Comparison of ENCODE assay signal across 8 mouse cellular contexts in genomic region chr11:75487496-75487895, GRCm38 (mm10). TPM values are rescaled to one million over a fixed set of nuclear protein-coding genes. Genes with fewer than 3 reads are reported as not detected.
DNase-seq lines count a peak whose midpoint lies in the region; ATAC-seq and TF ChIP-seq lines count a peak whose summit lies in the region.

No protein-coding gene starts in this region.

- 34% methylated on average over 6 of the region's 6 CpGs for WGBS in heart, embryonic 11.5 days (ENCODE audit: insufficient replicate concordance)
- WGBS in forebrain, embryonic 12.5 days = 48% methylated on average over 6 of the region's 6 CpGs
- WGBS in liver, embryonic 14.5 days (ENCODE audit: insufficient replicate concordance) = 13% methylated on average over 6 of the region's 6 CpGs

- no peak for DNase-seq in heart, adult 11 months
- peak; percentile 51 for DNase-seq in 416B (ENCODE audit: low read depth)
- no peak for DNase-seq in liver, embryonic 14.5 days (ENCODE audit: low read depth in 3 of 3, low spot score in 3 of 3)
- DNase-seq in cerebellum, postnatal 14 days = no peak
- DNase-seq in adrenal gland, adult (ENCODE audit: inconsistent age in 2 of 2, low spot score in 1 of 2) = no peak
- no peak for DNase-seq in layer of hippocampus, adult 8-10 months (ENCODE audit: low spot score in 2 of 2)

- ATAC-seq in heart, embryonic 11.5 days (replicated peaks; ENCODE audit: insufficient number of reproducible peaks, low FRiP score, low TSS enrichment) = no peak
- ATAC-seq in forebrain, embryonic 12.5 days (ENCODE audit: low FRiP score) = no peak
- ATAC-seq in liver, embryonic 14.5 days (ENCODE audit: insufficient read depth) = no peak

- no peak for TF ChIP-seq EP300 in liver, embryonic 14.5 days (IDR thresholded peaks at IDR 0.05; ENCODE audit: low read depth)

- no peaks in the 10 kb centered on the region for H3K27me3 ChIP-seq in heart, embryonic 11.5 days (ENCODE audit: control insufficient read depth, insufficient read depth, low read length)
- H3K27me3 ChIP-seq in forebrain, embryonic 12.5 days = no peaks in the 10 kb centered on the region; the same call in 1 of the 2 replicates
- no peaks in the 10 kb centered on the region for H3K27me3 ChIP-seq in liver, embryonic 14.5 days (ENCODE audit: control insufficient read depth, insufficient read depth, low read length)

- peak overlapping the region; percentile 91 for H3K9ac ChIP-seq in heart, embryonic 11.5 days (ENCODE audit: low read depth, low read length)
- H3K9ac ChIP-seq in forebrain, embryonic 12.5 days = peak overlapping the region; percentile 94
- H3K9ac ChIP-seq in liver, embryonic 14.5 days (replicated peaks) = peak overlapping the region; percentile 97

- peak overlapping the region; percentile 92 for H3K4me2 ChIP-seq in heart, embryonic 11.5 days
- peak overlapping the region; percentile 97 for H3K4me2 ChIP-seq in forebrain, embryonic 12.5 days
- H3K4me2 ChIP-seq in liver, embryonic 14.5 days (ENCODE audit: low read depth) = peak overlapping the region; percentile 99

- peaks cover 28% of the 10 kb centered on the region for H3K36me3 ChIP-seq in heart, embryonic 11.5 days (ENCODE audit: control insufficient read depth, insufficient read depth, low read length)
- H3K36me3 ChIP-seq in forebrain, embryonic 12.5 days (replicated peaks) = peaks cover 33% of the 10 kb centered on the region
- peaks cover 39% of the 10 kb centered on the region for H3K36me3 ChIP-seq in liver, embryonic 14.5 days (replicated peaks; ENCODE audit: control insufficient read depth, insufficient read depth, low read depth)

- H3K4me1 ChIP-seq in heart, embryonic 11.5 days (ENCODE audit: control insufficient read depth, insufficient read depth, low read length) = peaks cover 8% of the 10 kb centered on the region
- H3K4me1 ChIP-seq in forebrain, embryonic 12.5 days = peaks cover 15% of the 10 kb centered on the region
- peaks cover 8 to 11% of the 10 kb centered on the region in 2 experiments for H3K4me1 ChIP-seq in liver, embryonic 14.5 days (replicated peaks; ENCODE audit: control insufficient read depth in 2 of 2, insufficient read depth in 2 of 2, low read length in 1 of 2)

- H3K4me3 ChIP-seq in heart, embryonic 11.5 days (ENCODE audit: low read depth, low read length) = peak overlapping the region; percentile 84
- peak overlapping the region; percentile 67 for H3K4me3 ChIP-seq in forebrain, embryonic 12.5 days (replicated peaks)
- H3K4me3 ChIP-seq in liver, embryonic 14.5 days (ENCODE audit: insufficient read depth in 1 of 2, low read depth in 2 of 2, low read length in 2 of 2) = peak overlapping the region; percentile 74 to 100

- H3K27ac ChIP-seq in heart, embryonic 11.5 days (ENCODE audit: low read depth, low read length) = no peak overlapping the region
- no peak overlapping the region for H3K27ac ChIP-seq in forebrain, embryonic 12.5 days
- no peak overlapping the region for H3K27ac ChIP-seq in liver, embryonic 14.5 days

- TF ChIP-seq CTCF in liver, embryonic 14.5 days (IDR thresholded peaks at IDR 0.05; ENCODE audit: low read depth) = no peak

- H3K9me3 ChIP-seq in heart, embryonic 11.5 days (replicated peaks; ENCODE audit: control insufficient read depth, low read length) = no peaks in the 10 kb centered on the region
- H3K9me3 ChIP-seq in forebrain, embryonic 12.5 days = no peaks in the 10 kb centered on the region
- H3K9me3 ChIP-seq in liver, embryonic 14.5 days (ENCODE audit: control insufficient read depth, low read length) = no peaks in the 10 kb centered on the region

RNA-seq across cellular contexts. Expression of gene Prpf8, which starts 0.9 kb away (rescaled TPM):
- polyA plus RNA-seq in heart, embryonic 11.5 days (2014; fragmentation: Nextera tagmentation; extraction: Ambion mirVana) = 56.1 and 62.1 TPM in 2 replicates
- polyA plus RNA-seq in forebrain, embryonic 12.5 days (2016; fragmentation: Nextera tagmentation; extraction: Ambion mirVana) = 87.9 and 92.6 TPM in 2 replicates
- 34.2 and 38.1 TPM in 2 replicates for polyA plus RNA-seq in liver, embryonic 14.5 days (2012; rRNA removed)
- 34.2 and 42.2 TPM in 2 replicates for polyA plus RNA-seq in liver, embryonic 14.5 days (2014; fragmentation: Nextera tagmentation; extraction: Ambion mirVana)
- total RNA-seq in layer of hippocampus, adult 8-10 months (2022) = 100 to 1,000 TPM; 129 to 140 (median 135) TPM

RNA-seq across cellular contexts. Expression of gene Rilp, which starts 22.4 kb away (rescaled TPM):
- 0.94 and 2.0 TPM in 2 replicates for polyA plus RNA-seq in heart, embryonic 11.5 days (2014; fragmentation: Nextera tagmentation; extraction: Ambion mirVana)
- 0.22 and 0.34 TPM in 2 replicates for polyA plus RNA-seq in forebrain, embryonic 12.5 days (2016; fragmentation: Nextera tagmentation; extraction: Ambion mirVana)
- polyA plus RNA-seq in liver, embryonic 14.5 days (2012; rRNA removed) = 1.6 and 1.7 TPM in 2 replicates
- 2.0 and 2.4 TPM in 2 replicates for polyA plus RNA-seq in liver, embryonic 14.5 days (2014; fragmentation: Nextera tagmentation; extraction: Ambion mirVana)
- total RNA-seq in layer of hippocampus, adult 8-10 months (2022) = 1 to 10 TPM; 1.1 to 2.3 (median 1.6) TPM

RNA-seq across cellular contexts. Expression of gene Scarf1, which starts 25.8 kb away (rescaled TPM):
- polyA plus RNA-seq in heart, embryonic 11.5 days (2014; fragmentation: Nextera tagmentation; extraction: Ambion mirVana) = 7.6 and 8.7 TPM in 2 replicates
- polyA plus RNA-seq in forebrain, embryonic 12.5 days (2016; fragmentation: Nextera tagmentation; extraction: Ambion mirVana) = 3.0 and 3.9 TPM in 2 replicates
- polyA plus RNA-seq in liver, embryonic 14.5 days (2012; rRNA removed) = 2.4 and 2.6 TPM in 2 replicates
- 1.1 and 2.0 TPM in 2 replicates for polyA plus RNA-seq in liver, embryonic 14.5 days (2014; fragmentation: Nextera tagmentation; extraction: Ambion mirVana)
- 1 to 10 TPM; 1.1 to 1.6 (median 1.4) TPM for total RNA-seq in layer of hippocampus, adult 8-10 months (2022)

RNA-seq across cellular contexts. Expression of gene Tlcd2, which starts 26.0 kb away (rescaled TPM):
- 14.4 and 16.1 TPM in 2 replicates for polyA plus RNA-seq in heart, embryonic 11.5 days (2014; fragmentation: Nextera tagmentation; extraction: Ambion mirVana)
- 4.9 and 7.1 TPM in 2 replicates for polyA plus RNA-seq in forebrain, embryonic 12.5 days (2016; fragmentation: Nextera tagmentation; extraction: Ambion mirVana)
- 7.3 and 8.2 TPM in 2 replicates for polyA plus RNA-seq in liver, embryonic 14.5 days (2012; rRNA removed)
- 11.9 and 13.0 TPM in 2 replicates for polyA plus RNA-seq in liver, embryonic 14.5 days (2014; fragmentation: Nextera tagmentation; extraction: Ambion mirVana)
- total RNA-seq in layer of hippocampus, adult 8-10 months (2022) = under 1 TPM in 3 of 4 experiments, not detected in 1; 0.43 to 0.45 (median 0.45) TPM

RNA-seq across cellular contexts. Expression of gene Wdr81, which starts 33.0 kb away (rescaled TPM):
- polyA plus RNA-seq in heart, embryonic 11.5 days (2014; fragmentation: Nextera tagmentation; extraction: Ambion mirVana) = 3.6 and 4.0 TPM in 2 replicates
- 7.2 and 8.7 TPM in 2 replicates for polyA plus RNA-seq in forebrain, embryonic 12.5 days (2016; fragmentation: Nextera tagmentation; extraction: Ambion mirVana)
- polyA plus RNA-seq in liver, embryonic 14.5 days (2012; rRNA removed) = 15.3 and 16.4 TPM in 2 replicates
- polyA plus RNA-seq in liver, embryonic 14.5 days (2014; fragmentation: Nextera tagmentation; extraction: Ambion mirVana) = 14.6 and 15.8 TPM in 2 replicates
- total RNA-seq in layer of hippocampus, adult 8-10 months (2022) = 10 to 100 TPM; 23.5 to 25.3 (median 24.3) TPM
